Mouse (Mus musculus) cerebellum, adult 18-20 months (tissue): ENCODE measurements around the gene Sbf2.

Experiments
- DNase-seq, 2 experiments: peaks; one replicate each; pipeline ENCODE4 v3.0.0; 2021

Gene Sbf2

DNA sequence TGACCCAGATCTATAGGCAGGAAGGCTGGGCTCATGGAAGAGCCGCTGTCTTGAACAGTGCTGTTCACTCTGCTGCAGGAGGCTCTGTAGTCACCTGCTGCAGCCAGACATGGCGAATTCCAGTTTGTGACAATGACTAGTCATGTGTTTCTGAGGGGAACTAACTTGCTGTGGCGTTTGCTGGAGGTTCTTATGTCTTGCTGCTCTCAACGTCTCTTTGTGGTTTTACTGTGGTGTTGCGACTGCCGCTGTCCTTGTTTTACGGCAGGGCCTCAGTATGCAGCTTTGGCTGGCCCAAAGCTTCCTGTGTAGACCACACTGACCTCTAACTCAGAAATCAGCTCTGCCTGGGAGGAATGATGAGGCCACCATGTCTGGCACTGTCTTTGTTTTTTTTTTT, 344.3 kb downstream of the Sbf2 start:
- DNase-seq = no peak

DNA sequence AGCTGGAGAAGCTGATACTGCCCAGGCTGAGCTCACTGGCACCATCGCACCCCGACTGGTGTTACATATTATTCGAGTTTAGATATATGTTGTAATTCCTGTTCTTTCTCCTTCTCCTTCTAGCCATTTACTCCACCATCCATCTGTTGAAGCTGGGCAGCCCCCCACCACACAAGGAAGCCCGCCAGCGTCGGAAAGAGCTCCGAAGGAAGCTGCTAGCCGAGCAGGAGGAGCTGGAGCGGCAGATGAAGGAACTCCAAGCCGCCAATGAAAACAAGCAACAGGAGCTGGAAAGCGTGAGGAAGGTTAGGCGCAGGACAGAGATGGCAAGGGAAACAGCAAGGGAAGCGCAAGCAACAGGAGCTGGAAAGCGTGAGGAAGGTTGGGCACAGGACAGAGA, 344.9 kb downstream of the Sbf2 start:
- DNase-seq = no peak

DNA sequence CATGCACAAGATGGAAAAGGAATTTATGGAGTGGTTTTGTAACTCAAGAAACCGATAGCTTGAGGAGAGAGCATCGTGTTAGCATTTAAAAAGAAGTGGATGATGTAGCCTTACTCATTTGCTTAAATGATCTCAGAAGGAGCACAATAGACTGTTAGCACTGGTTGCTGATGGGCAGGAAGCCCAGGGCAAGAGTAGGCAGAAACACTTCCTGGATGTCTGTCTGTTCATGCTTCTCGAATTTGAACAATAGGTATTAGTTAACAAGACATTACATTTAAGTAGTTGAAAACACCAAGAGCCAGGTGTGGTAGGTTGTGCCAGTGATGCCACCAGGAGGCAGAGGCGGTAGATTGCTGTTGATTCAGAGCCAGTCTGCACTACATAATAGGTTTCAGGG, 346.2 kb downstream of the Sbf2 start:
- no peak for DNase-seq

DNA sequence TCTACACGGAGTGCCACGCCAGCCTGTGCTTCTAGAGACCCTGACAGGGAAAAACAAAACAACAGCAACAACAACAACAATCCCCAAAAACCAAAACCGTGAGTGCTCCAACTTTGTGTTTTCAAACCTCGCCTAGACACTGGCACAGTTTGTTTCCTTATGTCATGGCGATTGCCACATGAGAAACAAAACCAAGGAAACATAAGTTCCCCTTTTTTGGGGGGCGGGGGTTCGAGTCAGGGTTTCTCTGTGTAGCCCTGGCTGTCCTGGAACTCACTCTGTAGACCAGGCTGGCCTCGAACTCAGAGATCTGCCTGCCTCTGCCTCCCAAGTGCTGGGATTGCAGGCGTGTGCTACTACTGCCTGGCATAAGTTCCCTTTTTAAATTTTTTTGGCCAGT, 346.7 kb downstream of the Sbf2 start:
- DNase-seq = no peak

DNA sequence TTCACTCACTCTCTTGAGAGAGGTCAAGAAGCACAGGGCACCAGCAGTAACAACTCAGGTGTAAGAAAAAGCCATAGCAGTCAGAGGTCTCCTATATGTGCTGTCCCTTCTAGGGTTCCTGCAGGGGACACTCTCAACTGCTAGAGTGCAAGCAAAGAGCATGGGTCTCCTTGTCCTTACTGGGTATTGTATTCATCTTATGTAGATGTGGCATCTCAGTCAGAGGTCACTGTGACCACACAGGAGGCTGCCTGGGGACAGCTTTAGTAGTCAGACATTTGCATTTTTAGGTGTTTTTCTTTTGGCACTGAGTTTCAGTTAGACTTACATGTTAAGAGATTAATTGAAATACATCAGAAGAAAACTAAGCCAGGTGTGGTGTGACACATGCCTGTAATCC, 347.7 kb downstream of the Sbf2 start:
- DNase-seq = no peak

DNA sequence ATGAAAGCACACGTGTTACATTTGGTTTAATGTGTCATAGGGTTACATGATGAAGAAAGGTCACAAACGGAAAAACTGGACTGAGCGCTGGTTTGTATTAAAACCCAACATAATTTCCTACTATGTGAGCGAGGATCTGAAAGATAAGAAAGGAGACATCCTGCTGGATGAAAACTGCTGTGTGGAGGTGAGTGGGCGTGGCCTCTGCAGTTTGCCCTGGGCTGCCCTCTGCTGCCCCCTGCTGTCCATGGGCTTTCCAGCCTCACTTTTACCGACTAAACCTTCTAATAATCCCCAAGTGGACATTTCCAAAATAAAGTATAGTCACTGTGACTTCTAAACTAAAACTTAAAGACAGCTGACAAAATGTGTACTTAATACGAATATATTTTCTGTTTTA, 348.9 kb downstream of the Sbf2 start:
- DNase-seq = peak; percentile 70 to 80

DNA sequence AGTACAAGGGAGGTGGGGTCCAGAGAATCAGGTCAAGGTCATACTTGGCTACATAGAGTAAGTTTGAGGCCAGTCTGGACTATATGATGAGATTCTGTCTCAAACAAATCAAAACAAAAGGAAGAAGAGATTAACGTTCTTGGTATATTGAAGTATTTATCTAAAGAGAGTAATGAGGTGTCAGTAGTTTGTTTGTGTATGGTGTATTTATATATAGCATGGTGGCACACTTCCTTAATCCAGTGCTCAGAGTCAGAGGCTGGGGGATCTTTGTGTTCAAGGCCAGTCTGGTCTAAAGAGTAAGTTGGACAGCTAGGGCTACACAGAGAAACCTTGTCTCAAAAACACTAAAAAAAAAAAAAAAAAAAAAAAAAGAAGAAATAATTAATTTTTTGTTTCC, 351.2 kb downstream of the Sbf2 start:
- DNase-seq = no peak

DNA sequence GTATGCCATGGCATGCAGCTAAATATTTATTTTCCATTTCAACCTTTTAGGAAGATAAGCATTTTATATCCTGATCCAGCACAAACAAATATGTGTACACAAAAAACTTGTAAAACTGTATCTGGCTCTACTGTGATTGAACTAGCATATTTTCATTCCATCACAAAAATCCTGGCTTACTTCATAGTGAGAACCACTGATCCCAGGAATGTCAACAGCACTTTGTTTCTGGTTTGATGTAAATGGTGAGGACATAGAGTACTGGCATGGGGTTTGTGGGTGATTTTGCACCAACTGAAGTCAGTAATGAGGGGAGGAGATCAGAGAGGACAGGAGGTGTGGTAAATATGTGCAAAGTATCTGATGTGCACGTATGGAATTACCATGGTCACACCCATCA, 352.1 kb downstream of the Sbf2 start:
- DNase-seq = no peak

DNA sequence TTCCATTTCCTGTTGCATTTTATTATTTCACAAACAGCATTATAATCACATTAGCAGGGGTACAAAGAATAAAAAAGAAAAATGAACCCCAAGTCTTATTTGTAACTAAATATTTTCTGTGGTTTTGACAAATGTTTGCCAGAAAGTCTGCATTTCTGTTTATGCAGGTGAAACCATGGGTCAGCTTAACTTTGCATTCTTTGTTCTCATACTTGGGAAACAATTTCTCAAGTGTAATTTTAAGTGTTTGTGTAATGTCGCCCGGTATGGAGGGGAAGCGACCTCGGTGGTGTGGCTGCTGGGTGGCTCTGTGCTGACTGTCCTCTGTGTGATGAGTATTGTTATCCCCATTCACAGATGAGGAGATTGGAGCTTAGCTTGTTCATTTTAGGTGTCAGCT, 352.9 kb downstream of the Sbf2 start:
- no peak for DNase-seq

DNA sequence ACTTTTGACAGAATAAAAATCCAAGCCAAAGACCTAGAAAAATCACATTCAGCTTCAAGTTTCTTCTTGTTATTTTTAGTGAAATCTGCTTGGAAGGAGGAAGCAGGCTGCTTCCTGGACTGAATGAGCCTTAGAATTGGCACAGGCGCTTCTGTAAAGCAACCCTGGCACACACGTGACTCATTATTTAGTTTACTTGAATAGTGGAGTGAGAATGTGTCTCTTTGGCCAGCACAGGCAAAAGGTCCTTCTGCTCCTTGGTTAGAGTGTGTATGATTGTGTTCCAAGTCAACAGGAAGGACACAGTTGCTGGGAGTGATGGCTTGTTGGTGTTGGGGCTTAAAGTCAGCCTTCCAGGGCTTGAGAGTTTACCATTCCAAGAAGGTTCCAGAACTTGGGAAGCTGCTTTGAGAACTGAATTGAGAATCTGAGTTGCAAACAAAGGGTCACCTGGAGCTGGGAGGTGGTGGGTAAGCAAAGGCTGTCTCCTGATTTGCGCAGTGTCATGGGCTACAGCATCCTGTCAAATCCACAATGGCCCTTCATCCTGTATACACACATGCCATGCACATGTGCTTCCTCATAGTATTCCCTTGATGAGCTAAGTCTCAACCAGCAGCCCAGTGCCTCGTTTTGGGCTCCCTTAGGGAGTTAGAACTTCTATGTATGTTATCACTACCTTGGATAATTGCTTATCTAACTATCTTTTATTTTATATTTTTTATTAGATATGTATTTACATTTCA, 354.6 kb downstream of the Sbf2 start:
- DNase-seq = no peak

DNA sequence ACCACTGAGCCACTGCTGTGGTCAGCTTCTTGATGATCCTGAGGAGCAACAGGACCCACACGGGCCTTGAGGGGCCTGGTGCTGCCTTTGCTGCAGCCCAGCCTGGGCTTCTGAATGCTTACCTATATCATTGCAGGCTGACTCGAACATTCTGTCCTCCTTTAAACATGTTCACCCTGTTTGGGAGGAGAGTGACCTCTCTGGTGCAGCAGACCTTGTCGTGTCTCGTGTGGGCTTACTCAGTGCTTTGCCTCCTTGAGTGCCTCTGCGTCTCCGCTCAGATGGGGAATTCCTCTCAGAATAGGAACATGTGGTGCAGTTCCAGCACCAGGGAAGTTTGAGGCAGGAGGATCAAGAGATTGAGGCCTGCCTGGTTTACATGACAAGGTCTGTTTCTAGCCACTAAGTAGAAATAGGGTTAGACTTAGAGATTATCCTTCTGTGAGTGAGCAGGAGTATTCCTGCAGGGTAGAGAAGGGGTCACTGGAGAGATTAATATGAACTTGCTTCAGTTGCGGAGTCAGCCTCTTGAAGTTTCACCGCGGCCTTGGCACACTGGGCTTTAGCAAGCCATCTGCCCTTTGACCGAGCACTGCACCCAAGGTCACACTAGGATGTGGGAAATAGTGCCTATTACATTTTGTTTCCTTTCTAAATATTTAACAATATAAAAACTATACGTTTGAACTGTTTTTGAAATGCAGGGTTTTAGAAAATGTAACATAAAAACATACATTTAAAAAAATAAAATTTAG, 356.3 kb downstream of the Sbf2 start:
- no peak for DNase-seq
